Mouse (Mus musculus) C2C12 (cell line): ENCODE measurements around the gene Fras1.

ENCODE experiments used
- MYOD1 ChIP-seq: IDR thresholded peaks from one replicate; pipeline ENCODE4 v1.6.1; 2011; ENCODE audit warnings: low read depth; ENCODE audit not compliant: control insufficient read depth, insufficient read length
- USF1 ChIP-seq: IDR thresholded peaks from one replicate; pipeline ENCODE4 v1.6.1; 2011; ENCODE audit warnings: low read depth, mild to moderate bottlenecking, control low read depth, moderate library complexity

DNA sequence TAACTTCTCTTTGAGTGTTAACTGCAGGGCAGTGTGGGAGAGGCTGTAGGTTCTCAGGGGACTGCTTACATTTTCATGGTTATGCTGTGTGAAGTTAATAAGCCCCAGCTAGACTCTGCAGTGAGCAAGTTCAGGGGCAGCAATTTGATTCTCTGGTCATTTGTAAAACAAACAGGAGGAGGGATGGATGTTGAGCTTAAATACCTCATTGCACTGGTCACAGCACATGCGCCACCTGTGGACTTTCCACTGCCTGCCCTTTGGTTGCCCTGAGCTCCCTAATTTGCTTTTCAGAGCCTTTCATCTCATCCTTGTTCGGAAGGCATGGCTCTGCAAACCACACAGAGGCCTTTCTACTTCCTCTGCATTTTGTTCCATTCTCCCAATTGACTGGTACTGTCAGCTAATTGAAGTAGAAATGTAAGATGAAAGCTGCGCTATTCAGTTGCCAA is 142.1 kb downstream of the Fras1 start:
- TF ChIP-seq MYOD1 (no peak), USF1 (no peak)
